22 mouse cellular contexts compared by ENCODE assay signal in genomic region chr8:54275487-54275886, GRCm38 (mm10).
DNase-seq lines count a peak whose midpoint lies in the region; ATAC-seq lines count a peak whose summit lies in the region.
"Had no signal": no experiment of that assay in that cellular context is flagged by ENCODE, and none has a peak within 500 bp of the region (broad histone marks: within the 10 kb centered on the region; RNA-seq: fewer than 3 reads in every experiment).

No protein-coding gene starts in this region.

- H3K4me2 ChIP-seq in liver, embryonic 11.5 days: no peak overlapping the region
- no peak overlapping the region for H3K4me2 ChIP-seq in heart, embryonic 15.5 days
- no peak overlapping the region for H3K4me2 ChIP-seq in kidney, embryonic 16.5 days (replicated peaks; ENCODE audit: low read depth, low read length)
- H3K4me2 ChIP-seq: embryonic facial prominence, embryonic 13.5 days; hindbrain, embryonic 14.5 days; liver, embryonic 13.5 days; lung, embryonic 14.5 days; midbrain, embryonic 12.5 days; neural tube, embryonic 13.5 days had no signal

- H3K9ac ChIP-seq in liver, embryonic 11.5 days (ENCODE audit: low read depth, low read length): no peak overlapping the region
- H3K9ac ChIP-seq in heart, embryonic 15.5 days: no peak overlapping the region
- H3K9ac ChIP-seq in kidney, embryonic 16.5 days (replicated peaks; ENCODE audit: low read length): no peak overlapping the region
- H3K9ac ChIP-seq: embryonic facial prominence, embryonic 13.5 days; hindbrain, embryonic 14.5 days; liver, embryonic 13.5 days; lung, embryonic 14.5 days; midbrain, embryonic 12.5 days; neural tube, embryonic 13.5 days had no signal

- peak; percentile 43; the same call in 1 of the 2 replicates for ATAC-seq in liver, embryonic 11.5 days (replicated peaks; ENCODE audit: low FRiP score)
- 0 out of 2 replicates have a peak, but pooled peaks have one; percentile 62 for ATAC-seq in heart, embryonic 15.5 days (replicated peaks; ENCODE audit: insufficient number of reproducible peaks, insufficient read depth, low FRiP score, low read depth)
- peak; percentile 37; the same call in 1 of the 2 replicates for ATAC-seq in megakaryocyte-erythroid progenitor cell, adult 5-6 weeks (replicated peaks; ENCODE audit: low FRiP score, low TSS enrichment, poor library complexity, severe bottlenecking)
- no peak for ATAC-seq in kidney, embryonic 16.5 days (ENCODE audit: low FRiP score, low TSS enrichment)

- H3K27ac ChIP-seq in liver, embryonic 11.5 days (ENCODE audit: low read depth, low read length): no peak overlapping the region
- H3K27ac ChIP-seq in heart, embryonic 15.5 days: peak overlapping the region; percentile 24
- H3K27ac ChIP-seq in kidney, embryonic 16.5 days (ENCODE audit: low read length): no peak overlapping the region
- H3K27ac ChIP-seq: embryonic facial prominence, embryonic 13.5 days; forebrain, embryonic 10.5 days; gastrocnemius, adult 2 months; hindbrain, embryonic 14.5 days; left cerebral cortex, adult 2 months; liver, embryonic 13.5 days; macrophage; midbrain, embryonic 12.5 days; neural tube, embryonic 13.5 days had no signal

- H3K4me1 ChIP-seq in liver, embryonic 11.5 days (replicated peaks; ENCODE audit: control insufficient read depth, insufficient read depth, low read length): 0 out of 2 replicates have a peak, but pooled peaks cover 2% of the 10 kb centered on the region
- H3K4me1 ChIP-seq in heart, embryonic 15.5 days (replicated peaks): no peaks in the 10 kb centered on the region
- no peaks in the 10 kb centered on the region for H3K4me1 ChIP-seq in kidney, embryonic 16.5 days (ENCODE audit: insufficient read depth, low read length)
- H3K4me1 ChIP-seq: embryonic facial prominence, embryonic 13.5 days; forebrain, embryonic 10.5 days; liver, embryonic 13.5 days; midbrain, embryonic 12.5 days; neural tube, embryonic 13.5 days had no signal

- no peaks in the 10 kb centered on the region for H3K27me3 ChIP-seq in liver, embryonic 11.5 days (replicated peaks; ENCODE audit: control insufficient read depth, insufficient read depth, low read length)
- no peaks in the 10 kb centered on the region for H3K27me3 ChIP-seq in heart, embryonic 15.5 days
- no peaks in the 10 kb centered on the region for H3K27me3 ChIP-seq in kidney, embryonic 16.5 days (ENCODE audit: insufficient read depth, low read length)
- H3K27me3 ChIP-seq: embryonic facial prominence, embryonic 13.5 days; liver, embryonic 13.5 days; midbrain, embryonic 12.5 days; neural tube, embryonic 13.5 days had no signal

- H3K36me3 ChIP-seq in liver, embryonic 11.5 days (ENCODE audit: control insufficient read depth, insufficient read depth, low read length): no peaks in the 10 kb centered on the region
- H3K36me3 ChIP-seq in heart, embryonic 15.5 days: no peaks in the 10 kb centered on the region
- H3K36me3 ChIP-seq in kidney, embryonic 16.5 days (ENCODE audit: insufficient read depth, low read length): no peaks in the 10 kb centered on the region
- H3K36me3 ChIP-seq: embryonic facial prominence, embryonic 13.5 days; forebrain, embryonic 10.5 days; liver, embryonic 13.5 days; midbrain, embryonic 12.5 days; neural tube, embryonic 13.5 days had no signal

- H3K4me3 ChIP-seq in liver, embryonic 11.5 days (ENCODE audit: low read depth, low read length): no peak overlapping the region
- no peak overlapping the region for H3K4me3 ChIP-seq in heart, embryonic 15.5 days
- no peak overlapping the region for H3K4me3 ChIP-seq in kidney, embryonic 16.5 days (ENCODE audit: low read length)
- H3K4me3 ChIP-seq: embryonic facial prominence, embryonic 13.5 days; forebrain, embryonic 10.5 days; gastrocnemius, adult 2 months; left cerebral cortex, adult 2 months; liver, embryonic 13.5 days; midbrain, embryonic 12.5 days; neural tube, embryonic 13.5 days had no signal

- H3K9me3 ChIP-seq in liver, embryonic 11.5 days (ENCODE audit: control insufficient read depth, low read length): no peaks in the 10 kb centered on the region
- H3K9me3 ChIP-seq in heart, embryonic 15.5 days (replicated peaks): no peaks in the 10 kb centered on the region
- H3K9me3 ChIP-seq in kidney, embryonic 16.5 days (ENCODE audit: low read length): no peaks in the 10 kb centered on the region
- H3K9me3 ChIP-seq: embryonic facial prominence, embryonic 13.5 days; forebrain, embryonic 10.5 days; liver, embryonic 13.5 days; midbrain, embryonic 12.5 days; neural tube, embryonic 13.5 days had no signal

- 11% methylated on average over 1 of the region's 1 CpGs for whole genome bisulfite sequencing in liver, embryonic 11.5 days
- 7% methylated on average over 1 of the region's 1 CpGs for WGBS in heart, embryonic 15.5 days
- WGBS in kidney, embryonic 16.5 days: 62% methylated on average over 1 of the region's 1 CpGs

- DNase-seq in liver, embryonic 11.5 days (ENCODE audit: low spot score): no peak
- no peak for DNase-seq in liver
- peak; percentile 75 for DNase-seq in Muller cell, postnatal 12 days (ENCODE audit: inconsistent ontology term)
- DNase-seq in cerebellum, postnatal 10 days: no peak
- DNase-seq in layer of hippocampus, adult 8-10 months (ENCODE audit: low spot score in 2 of 2): no peak
- DNase-seq: cerebellum, adult 9-10 months; gastrocnemius, adult 2 months; kidney, adult 9 months; kidney, postnatal 36 days; layer of hippocampus, adult 9-11 months; liver, embryonic 13.5 days; lung, embryonic 14.5 days had no signal
